Mouse (Mus musculus): ENCODE results near the gene Lat.
"Not testable (repeated sequence)": the region's sequence is repeated elsewhere in the genome, so short reads cannot be mapped to it uniquely, and the experiment has no call there.

- TF ChIP-seq CTCF (IDR thresholded peaks at IDR 0.05; ENCODE audit: insufficient read depth, low read length); POLR2A (IDR thresholded peaks at IDR 0.05; ENCODE audit: borderline replicate concordance, extremely low read depth, low read depth, low read length): not testable (repeated sequence)
Measured at GRCm38 (mm10) chr7:126402518-126402917, 33.1 kb upstream of the Lat start.

Data from lung, adult 2 months (tissue).